Comparison of ENCODE assay signal across 8 mouse cellular contexts in genomic region chr4:133574843-133575202, GRCm38 (mm10). TPM values are rescaled to one million over a fixed set of nuclear protein-coding genes. Genes with fewer than 3 reads are reported as not detected.
DNase-seq lines count a peak whose midpoint lies in the region; ATAC-seq and TF ChIP-seq lines count a peak whose summit lies in the region.

No protein-coding gene starts in this region.

- peak overlapping the region; percentile 82; the same call in 1 of the 2 replicates for H3K27ac ChIP-seq in lung, embryonic 15.5 days
- no peak overlapping the region for H3K27ac ChIP-seq in embryonic fibroblast, embryonic 13.5 days (ENCODE audit: insufficient read depth, low read length)
- H3K27ac ChIP-seq in limb, embryonic 12.5 days = peak overlapping the region; percentile 90
- H3K27ac ChIP-seq in olfactory bulb, adult 2 months (ENCODE audit: insufficient read depth, low read depth, low read length) = no peak overlapping the region

- peak overlapping the region; percentile 91 for H3K4me2 ChIP-seq in lung, embryonic 15.5 days
- H3K4me2 ChIP-seq in limb, embryonic 12.5 days = peak overlapping the region; percentile 86

- H3K9ac ChIP-seq in lung, embryonic 15.5 days = peak overlapping the region; percentile 70
- peak overlapping the region; percentile 90 for H3K9ac ChIP-seq in limb, embryonic 12.5 days (replicated peaks)

- no peak for TF ChIP-seq POLR2A in embryonic fibroblast, embryonic 13.5 days (IDR thresholded peaks at IDR 0.05; ENCODE audit: low read depth, low read length)
- no peak for TF ChIP-seq POLR2A in olfactory bulb, adult 2 months (IDR thresholded peaks at IDR 0.05; ENCODE audit: insufficient read depth, low read depth, low read length)

- TF ChIP-seq CTCF in embryonic fibroblast, embryonic 13.5 days (IDR thresholded peaks at IDR 0.05; ENCODE audit: borderline replicate concordance, insufficient read depth, low read length) = no peak
- no peak for TF ChIP-seq CTCF in olfactory bulb, adult 2 months (IDR thresholded peaks at IDR 0.05; ENCODE audit: insufficient read depth, low read depth, low read length)

- no peaks in the 10 kb centered on the region for H3K9me3 ChIP-seq in lung, embryonic 15.5 days
- no peaks in the 10 kb centered on the region for H3K9me3 ChIP-seq in limb, embryonic 12.5 days

- peaks cover 18% of the 10 kb centered on the region; the same call in 1 of the 2 replicates for H3K36me3 ChIP-seq in lung, embryonic 15.5 days
- H3K36me3 ChIP-seq in limb, embryonic 12.5 days = peaks cover 22% of the 10 kb centered on the region

- under 1% methylated on average over 41 of the region's 41 CpGs for WGBS in lung, embryonic 15.5 days
- 1% methylated on average over 41 of the region's 41 CpGs for WGBS in limb, embryonic 12.5 days
- 1% methylated on average over 41 of the region's 41 CpGs for WGBS in olfactory bulb, adult 2 months

- DNase-seq in lung, postnatal 36 days = no peak
- no peak for DNase-seq in kidney, postnatal 4 days
- DNase-seq in ovary, postnatal 10 days (ENCODE audit: low spot score) = no peak
- no peak for DNase-seq in adrenal gland, postnatal 14 days

- no peak for ATAC-seq in lung, embryonic 15.5 days (ENCODE audit: borderline replicate concordance, extremely low read depth, low FRiP score, low TSS enrichment)
- peak; percentile 26; the same call in 1 of the 2 replicates for ATAC-seq in limb, embryonic 12.5 days (ENCODE audit: insufficient number of reproducible peaks, insufficient read depth, low FRiP score, low TSS enrichment, low read depth)

- H3K4me1 ChIP-seq in lung, embryonic 15.5 days = peaks cover 16% of the 10 kb centered on the region
- 0 out of 2 replicates have a peak, but pooled peaks cover 3% of the 10 kb centered on the region for H3K4me1 ChIP-seq in embryonic fibroblast, embryonic 13.5 days (ENCODE audit: control insufficient read depth, insufficient read depth, low read length)
- peaks cover 10% of the 10 kb centered on the region; the same call in 1 of the 2 replicates for H3K4me1 ChIP-seq in limb, embryonic 12.5 days (replicated peaks)
- peaks cover 4% of the 10 kb centered on the region for H3K4me1 ChIP-seq in olfactory bulb, adult 2 months (ENCODE audit: control insufficient read depth, insufficient read depth, low read length)

- H3K4me3 ChIP-seq in lung, embryonic 15.5 days = peak overlapping the region; percentile 76
- peak overlapping the region; percentile 54 for H3K4me3 ChIP-seq in embryonic fibroblast, embryonic 13.5 days (ENCODE audit: insufficient read depth, low read length)
- H3K4me3 ChIP-seq in limb, embryonic 12.5 days (replicated peaks) = peak overlapping the region; percentile 100
- H3K4me3 ChIP-seq in olfactory bulb, adult 2 months (ENCODE audit: insufficient read depth, low read depth, low read length) = peak overlapping the region; percentile 57

- H3K27me3 ChIP-seq in lung, embryonic 15.5 days = no peaks in the 10 kb centered on the region
- H3K27me3 ChIP-seq in limb, embryonic 12.5 days = no peaks in the 10 kb centered on the region

RNA-seq across cellular contexts. Expression of gene Gpatch3, which starts 0.3 kb away (rescaled TPM):
- 6.3 and 9.9 TPM in 2 replicates for polyA plus RNA-seq in lung, embryonic 15.5 days (2015; fragmentation: Nextera tagmentation; extraction: Ambion mirVana)
- polyA plus RNA-seq in embryonic fibroblast, embryonic 13.5 days (2011; ENCODE audit: insufficient read length, low read depth, missing spikeins) = 4.8 and 5.7 TPM in 2 replicates
- 11.7 and 12.0 TPM in 2 replicates for polyA plus RNA-seq in limb, embryonic 12.5 days (2016; fragmentation: Nextera tagmentation; extraction: Ambion mirVana)
- polyA plus RNA-seq in olfactory bulb, adult 2 months (2012; ENCODE audit: insufficient read depth, insufficient read length, low replicate concordance, missing spikeins) = not detected in 2 replicates
- total RNA-seq in adrenal gland, postnatal 14 days (2021) = 8.1 and 8.2 TPM in 2 replicates

RNA-seq across cellular contexts. Expression of gene Gpn2, which starts 9.3 kb away (rescaled TPM):
- polyA plus RNA-seq in lung, embryonic 15.5 days (2015; fragmentation: Nextera tagmentation; extraction: Ambion mirVana) = 20.7 and 20.8 TPM in 2 replicates
- 10.9 and 12.2 TPM in 2 replicates for polyA plus RNA-seq in embryonic fibroblast, embryonic 13.5 days (2011; ENCODE audit: insufficient read length, low read depth, missing spikeins)
- 21.3 and 23.2 TPM in 2 replicates for polyA plus RNA-seq in limb, embryonic 12.5 days (2016; fragmentation: Nextera tagmentation; extraction: Ambion mirVana)
- polyA plus RNA-seq in olfactory bulb, adult 2 months (2012; ENCODE audit: insufficient read depth, insufficient read length, low replicate concordance, missing spikeins) = not detected in 2 replicates
- 12.7 and 15.8 TPM in 2 replicates for total RNA-seq in adrenal gland, postnatal 14 days (2021)

RNA-seq across cellular contexts. Expression of gene Nr0b2, which starts 21.6 kb away (rescaled TPM):
- polyA plus RNA-seq in lung, embryonic 15.5 days (2015; fragmentation: Nextera tagmentation; extraction: Ambion mirVana) = 0.61 and 0.70 TPM in 2 replicates
- not detected in 2 replicates for polyA plus RNA-seq in embryonic fibroblast, embryonic 13.5 days (2011; ENCODE audit: insufficient read length, low read depth, missing spikeins)
- not detected in 2 replicates for polyA plus RNA-seq in limb, embryonic 12.5 days (2016; fragmentation: Nextera tagmentation; extraction: Ambion mirVana)
- polyA plus RNA-seq in olfactory bulb, adult 2 months (2012; ENCODE audit: insufficient read depth, insufficient read length, low replicate concordance, missing spikeins) = not detected in 2 replicates
- total RNA-seq in adrenal gland, postnatal 14 days (2021) = 32.6 and 34.2 TPM in 2 replicates

RNA-seq across cellular contexts. Expression of gene Sfn, which starts 27.1 kb away (rescaled TPM):
- polyA plus RNA-seq in lung, embryonic 15.5 days (2015; fragmentation: Nextera tagmentation; extraction: Ambion mirVana) = 17.7 and 20.9 TPM in 2 replicates
- 8.4 and 12.1 TPM in 2 replicates for polyA plus RNA-seq in embryonic fibroblast, embryonic 13.5 days (2011; ENCODE audit: insufficient read length, low read depth, missing spikeins)
- polyA plus RNA-seq in limb, embryonic 12.5 days (2016; fragmentation: Nextera tagmentation; extraction: Ambion mirVana) = 37.2 and 43.3 TPM in 2 replicates
- not detected in 2 replicates for polyA plus RNA-seq in olfactory bulb, adult 2 months (2012; ENCODE audit: insufficient read depth, insufficient read length, low replicate concordance, missing spikeins)
- total RNA-seq in adrenal gland, postnatal 14 days (2021) = 1.7 and 4.2 TPM in 2 replicates

RNA-seq across cellular contexts. Expression of gene Nudc, which starts 29.0 kb away (rescaled TPM):
- 300 and 313 TPM in 2 replicates for polyA plus RNA-seq in lung, embryonic 15.5 days (2015; fragmentation: Nextera tagmentation; extraction: Ambion mirVana)
- polyA plus RNA-seq in embryonic fibroblast, embryonic 13.5 days (2011; ENCODE audit: insufficient read length, low read depth, missing spikeins) = 84.2 and 89.6 TPM in 2 replicates
- 376 and 390 TPM in 2 replicates for polyA plus RNA-seq in limb, embryonic 12.5 days (2016; fragmentation: Nextera tagmentation; extraction: Ambion mirVana)
- 355 TPM in 1 of 2 replicates, not detected in the other for polyA plus RNA-seq in olfactory bulb, adult 2 months (2012; ENCODE audit: insufficient read depth, insufficient read length, low replicate concordance, missing spikeins)
- 159 and 160 TPM in 2 replicates for total RNA-seq in adrenal gland, postnatal 14 days (2021)

Comparison
In these comparisons a context has a peak if more than half of its experiments do, and no peak if none do; other contexts are left out.
1. H3K27ac ChIP-seq: peak in lung, embryonic 15.5 days (single experiment) and limb, embryonic 12.5 days (single experiment); none in embryonic fibroblast, embryonic 13.5 days (single experiment) and olfactory bulb, adult 2 months (single experiment).
2. RNA of gene Gpn2, which starts 9.3 kb away (polyA plus RNA-seq): 21.3 to 23.2 TPM in limb, embryonic 12.5 days, 20.7 to 20.8 TPM in lung, embryonic 15.5 days and 10.9 to 12.2 TPM in embryonic fibroblast, embryonic 13.5 days; not detected in olfactory bulb, adult 2 months; every median in the first group is over 10 times any median in the second.
3. Peak in every context shown above with its lines, with median percentiles within 50 percentile points of each other: H3K4me3 ChIP-seq.